Mouse (Mus musculus): ENCODE results near the gene 1700012B07Rik. TPM values are rescaled to one million over a fixed set of nuclear protein-coding genes. Genes with fewer than 3 reads are reported as not detected.

Gene 1700012B07Rik
- polyA plus RNA-seq, 1 experiment from 2014 or later, result 1.2 TPM

DNA sequence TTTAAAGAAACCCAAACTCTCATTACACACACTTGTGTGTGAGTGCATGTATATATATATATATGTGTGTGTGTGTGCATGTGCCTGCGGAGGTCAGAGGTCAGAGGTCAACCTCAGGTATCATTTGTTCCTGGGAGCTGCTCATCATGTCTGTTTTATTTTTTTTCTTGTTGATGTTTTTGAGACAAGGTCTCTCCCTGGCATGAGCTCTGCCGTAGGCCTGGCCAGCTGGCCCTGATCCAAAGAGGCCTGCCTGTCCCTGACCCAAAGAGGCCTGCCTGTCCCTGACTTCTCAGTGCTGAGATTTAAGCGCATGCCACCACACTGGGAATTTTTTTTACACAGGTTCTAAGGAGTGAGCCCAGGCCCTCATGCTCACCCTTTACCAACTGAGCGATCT lies 24.1 kb upstream of the 1700012B07Rik start:
- DNase-seq (ENCODE audit: low spot score), result no peak

DNA sequence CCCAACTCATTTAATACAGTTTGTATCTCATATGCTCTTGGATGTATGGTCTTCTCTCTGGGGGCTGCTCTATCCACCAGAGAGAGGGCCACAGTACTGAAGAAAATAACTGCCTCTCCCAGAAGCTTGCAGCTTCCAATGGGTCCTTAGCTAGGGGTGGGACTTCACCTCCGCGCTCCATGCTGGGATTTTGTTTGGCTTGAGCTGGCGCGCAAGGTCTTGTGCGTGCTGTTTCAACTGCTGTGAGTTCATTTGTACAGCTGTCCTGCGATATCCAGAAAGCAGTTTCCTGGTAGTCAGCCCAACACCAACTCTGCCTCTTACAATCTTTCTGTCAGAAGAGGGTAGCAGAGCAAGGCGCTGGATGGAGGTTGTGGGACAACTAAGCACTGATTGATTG lies 18.5 kb upstream of the 1700012B07Rik start:
- DNase-seq (ENCODE audit: low spot score), result no peak

DNA sequence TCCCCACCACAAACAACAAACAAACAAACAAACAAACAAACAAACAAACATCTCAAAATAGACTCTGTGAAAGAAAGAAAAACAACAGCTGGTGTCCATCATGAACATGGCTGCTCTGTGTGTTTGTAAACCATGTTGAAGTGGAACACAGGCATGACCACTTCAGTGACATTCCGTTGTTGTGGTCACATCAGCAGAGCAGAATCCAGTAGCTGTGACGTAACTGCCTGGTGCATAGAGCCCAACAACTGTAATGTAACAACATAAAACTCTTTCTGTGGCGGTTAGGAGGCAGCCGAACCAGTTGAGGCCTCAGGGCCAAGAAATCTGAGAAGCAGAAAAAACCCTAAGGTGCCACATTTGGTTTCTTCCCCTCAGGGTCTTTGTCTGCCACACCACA lies 17.8 kb upstream of the 1700012B07Rik start:
- DNase-seq (ENCODE audit: low spot score), result no peak

DNA sequence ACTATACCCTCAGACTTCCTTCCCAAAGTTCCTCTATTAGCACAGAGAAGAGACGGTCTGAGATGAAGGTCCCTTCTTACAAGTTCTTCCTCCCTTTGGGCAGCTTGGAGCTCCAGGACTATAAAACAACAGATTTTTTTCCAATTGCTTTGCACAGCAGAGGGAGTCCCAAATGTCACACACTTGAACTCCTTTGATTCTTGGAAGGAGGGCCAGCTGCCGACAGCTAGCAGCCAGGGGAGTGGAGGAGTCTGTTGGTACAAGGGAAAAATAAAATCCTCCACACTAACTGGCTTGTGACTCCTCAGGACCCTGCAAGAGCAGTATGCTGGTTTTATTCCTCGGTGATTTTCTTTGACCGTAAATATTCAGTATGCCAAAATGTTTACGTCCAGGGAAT lies 16.6 kb upstream of the 1700012B07Rik start:
- no peak for DNase-seq (ENCODE audit: low spot score)

DNA sequence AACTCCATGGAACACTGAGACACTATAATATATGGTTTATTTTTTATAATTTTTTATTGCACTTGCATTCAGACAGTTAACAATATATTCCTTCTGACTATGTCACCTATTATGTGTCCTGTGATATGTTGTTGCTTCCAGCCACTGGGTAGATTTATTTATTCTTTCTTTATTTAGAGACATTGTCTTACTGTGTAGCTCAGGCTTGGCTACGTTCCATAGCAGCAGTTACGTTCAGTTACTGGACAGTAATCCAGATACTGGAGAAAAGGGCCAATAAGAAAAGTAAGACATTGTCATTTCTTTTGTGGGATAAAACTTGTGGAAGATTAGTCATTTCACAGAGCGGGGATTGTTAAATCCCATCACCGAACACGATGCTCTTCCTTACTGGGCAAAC lies 2.5 kb upstream of the 1700012B07Rik start:
- no peak for DNase-seq (ENCODE audit: low spot score)

DNA sequence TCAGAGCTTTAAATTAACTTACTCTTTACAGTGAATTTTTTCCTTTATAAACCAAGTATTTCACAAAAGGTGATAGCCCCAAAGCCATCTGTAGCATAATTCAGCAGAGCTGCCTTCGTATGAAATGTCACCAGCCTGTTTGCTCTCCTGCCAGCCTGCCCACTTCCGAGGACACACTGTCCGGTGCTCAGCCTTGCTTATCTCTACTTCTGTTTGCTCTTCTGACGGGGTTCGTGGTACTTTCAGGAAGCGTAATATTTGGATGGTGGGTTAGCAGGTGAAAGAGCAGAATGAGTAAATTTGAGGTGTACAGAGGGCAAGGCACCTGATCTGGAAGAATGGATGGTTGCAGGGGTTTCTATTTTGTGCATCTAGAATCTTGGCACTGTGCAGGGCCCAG lies 5.6 kb downstream of the 1700012B07Rik start:
- DNase-seq (ENCODE audit: low spot score), result no peak

DNA sequence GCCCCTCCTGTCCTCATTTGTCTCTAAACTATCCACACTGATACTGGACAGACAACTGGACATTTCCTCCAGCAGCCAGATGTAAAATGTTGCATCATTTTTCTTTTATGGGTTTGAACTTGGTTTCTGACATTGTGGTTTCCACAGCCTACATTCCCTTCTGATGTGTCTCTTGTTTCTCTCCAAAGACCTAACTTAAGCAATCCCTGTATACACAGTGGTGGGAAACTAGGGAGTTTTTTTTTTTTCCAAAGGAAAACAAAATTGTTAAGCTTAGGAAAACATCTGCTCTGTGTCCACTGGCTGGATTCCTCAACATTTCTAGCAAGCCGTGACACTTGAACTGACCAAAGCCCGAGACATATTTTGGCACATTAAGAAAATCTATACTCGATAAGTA lies 10.4 kb downstream of the 1700012B07Rik start:
- no peak for DNase-seq (ENCODE audit: low spot score)

DNA sequence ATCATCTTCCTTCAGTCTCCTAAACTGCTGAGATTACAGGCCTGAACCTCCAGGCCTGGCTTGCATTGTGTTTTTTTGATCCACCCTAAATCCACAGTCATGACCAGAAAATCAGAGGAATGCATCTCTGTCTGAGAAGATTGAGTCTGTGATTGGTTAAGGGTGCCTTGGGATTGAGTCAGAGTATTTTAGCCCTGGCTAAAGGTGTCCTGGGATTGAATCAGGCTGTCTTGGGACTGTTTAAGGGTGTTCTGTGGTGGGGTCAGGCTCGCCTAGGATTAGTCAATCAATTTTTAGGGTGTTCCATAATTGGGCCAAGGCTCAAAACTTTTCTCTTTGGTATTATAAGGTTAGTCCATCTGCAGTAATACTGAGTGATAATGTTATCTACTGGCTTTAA lies 10.9 kb downstream of the 1700012B07Rik start:
- DNase-seq (ENCODE audit: low spot score), result no peak

DNA sequence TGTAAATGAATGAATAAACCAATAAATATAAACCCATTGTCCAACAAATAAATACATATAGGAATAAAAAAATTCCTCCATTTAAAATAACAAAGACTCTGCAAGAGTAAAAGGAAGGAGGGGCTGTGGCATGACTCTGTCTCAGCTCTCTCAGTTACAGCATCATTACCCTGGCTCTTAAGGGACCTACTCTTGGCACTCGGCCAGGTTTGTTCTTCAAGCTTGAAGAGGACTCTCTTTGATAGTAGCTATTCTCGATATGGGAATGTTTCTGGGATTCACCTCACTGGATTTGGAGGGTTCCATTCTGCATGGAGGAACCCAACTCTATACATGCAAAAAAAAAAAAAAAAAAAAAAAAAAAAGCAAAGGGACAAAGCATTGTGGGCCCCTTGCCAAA lies 16.1 kb downstream of the 1700012B07Rik start:
- DNase-seq (ENCODE audit: low spot score), result no peak

DNA sequence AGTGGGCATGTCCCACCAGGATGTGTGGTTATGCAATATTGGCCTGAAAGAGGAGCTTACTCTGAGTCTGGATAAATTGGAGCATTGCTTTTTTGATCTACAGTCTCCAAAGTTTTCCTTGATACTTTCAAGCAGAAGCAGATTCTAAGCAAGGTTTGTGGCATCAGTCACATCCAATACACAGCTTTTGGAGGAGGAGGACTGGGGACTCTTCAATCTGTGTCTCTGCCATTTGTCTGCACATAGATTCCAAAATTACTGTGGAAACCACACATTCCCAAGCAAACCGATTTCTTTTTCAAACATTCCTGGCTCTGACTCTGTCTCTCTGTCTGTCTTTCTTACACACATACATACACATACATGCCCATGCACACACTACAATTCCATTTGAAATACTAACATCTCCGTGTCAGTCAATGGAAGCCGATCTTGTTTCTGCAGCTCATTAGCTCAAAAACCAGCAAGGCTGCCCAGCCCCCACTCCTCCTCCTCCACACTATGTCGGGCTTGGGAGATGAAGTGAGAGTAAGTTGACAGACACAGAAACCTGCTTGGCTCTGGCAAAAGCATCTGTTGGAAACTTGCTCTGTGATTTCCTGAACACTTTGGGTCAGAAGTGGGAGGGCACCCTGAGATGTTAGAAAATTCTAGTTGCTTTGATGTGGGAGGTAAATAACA lies 18.5 kb downstream of the 1700012B07Rik start:
- DNase-seq (ENCODE audit: low spot score), result no peak

DNA sequence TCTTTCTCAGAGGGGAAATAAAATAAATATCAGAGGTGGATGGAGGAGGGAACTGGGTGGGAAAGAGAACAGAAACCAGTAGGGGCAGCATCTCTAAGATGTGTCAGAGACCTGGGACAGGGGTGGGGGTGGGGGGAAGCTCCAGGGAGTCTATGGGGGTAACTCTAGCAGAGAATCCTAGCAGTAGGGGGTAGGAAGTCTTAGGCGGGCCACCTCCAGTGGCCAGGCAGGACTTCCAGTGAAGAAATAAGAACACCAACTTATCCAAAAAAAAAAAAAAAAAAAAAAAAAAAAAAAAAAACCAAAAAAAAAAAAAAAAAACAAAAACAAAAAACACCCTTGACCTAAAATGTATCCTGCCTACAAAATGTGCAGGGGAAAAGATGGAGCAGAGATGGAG lies 26.3 kb downstream of the 1700012B07Rik start:
- DNase-seq (ENCODE audit: low spot score), result no peak

DNA sequence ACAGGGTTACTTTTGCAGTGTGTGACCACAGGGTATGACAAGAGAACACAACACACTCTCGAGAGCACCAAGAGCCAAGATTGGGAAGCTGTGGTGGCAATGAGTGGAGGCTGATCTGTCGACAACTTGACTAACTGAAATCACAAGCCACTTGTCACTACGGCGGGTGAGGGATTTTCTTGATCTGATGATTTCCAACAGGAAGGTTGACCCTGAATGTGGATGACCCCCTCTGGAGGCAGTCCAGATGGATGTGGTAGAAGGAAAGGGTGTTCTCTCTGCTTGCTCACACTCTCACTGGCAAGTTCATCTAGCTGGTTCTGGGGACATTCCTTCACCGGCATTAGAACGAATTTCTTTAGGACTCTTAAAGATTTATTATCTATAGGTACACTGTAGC lies 30.3 kb downstream of the 1700012B07Rik start:
- DNase-seq (ENCODE audit: low spot score), result no peak

DNA sequence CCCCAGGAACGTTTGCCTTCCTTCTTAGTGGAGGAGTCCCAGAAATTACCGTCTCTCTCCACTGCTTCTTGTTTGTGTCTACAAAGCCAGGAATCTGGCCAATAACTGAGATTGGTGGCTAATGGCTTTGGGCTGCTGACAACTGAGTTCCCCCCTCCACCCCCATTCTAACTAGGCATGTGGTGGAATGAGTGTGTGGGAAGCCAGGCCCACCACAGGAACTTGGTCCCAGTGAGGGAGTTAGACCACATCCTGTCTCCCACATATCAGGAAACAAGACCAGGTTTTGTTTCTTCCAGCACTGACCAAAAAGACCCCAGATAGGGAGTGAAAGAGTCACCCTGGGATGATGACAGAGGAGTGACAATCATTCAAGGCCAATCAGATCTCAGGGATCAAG lies 32.3 kb downstream of the 1700012B07Rik start:
- DNase-seq (ENCODE audit: low spot score), result no peak

DNA sequence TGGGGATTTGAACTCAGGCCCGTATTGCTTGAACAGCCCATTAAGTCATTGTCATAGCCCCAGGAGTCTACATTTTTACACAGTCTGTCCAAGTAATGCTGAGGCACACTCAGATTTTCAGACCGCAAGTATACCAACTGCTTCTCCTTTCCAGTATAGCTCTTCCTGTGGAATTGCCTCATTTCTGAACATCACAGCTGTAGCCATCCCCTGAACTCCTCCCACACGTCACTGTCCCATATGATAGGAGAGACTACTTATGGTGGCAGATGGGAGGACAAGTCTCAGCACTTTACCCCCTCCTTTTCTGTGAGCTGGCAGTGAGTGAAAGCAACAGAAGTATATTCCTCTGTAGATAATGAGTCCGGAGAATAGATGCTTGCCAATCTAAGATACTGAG lies 34.3 kb downstream of the 1700012B07Rik start:
- no peak for DNase-seq (ENCODE audit: low spot score)

DNA sequence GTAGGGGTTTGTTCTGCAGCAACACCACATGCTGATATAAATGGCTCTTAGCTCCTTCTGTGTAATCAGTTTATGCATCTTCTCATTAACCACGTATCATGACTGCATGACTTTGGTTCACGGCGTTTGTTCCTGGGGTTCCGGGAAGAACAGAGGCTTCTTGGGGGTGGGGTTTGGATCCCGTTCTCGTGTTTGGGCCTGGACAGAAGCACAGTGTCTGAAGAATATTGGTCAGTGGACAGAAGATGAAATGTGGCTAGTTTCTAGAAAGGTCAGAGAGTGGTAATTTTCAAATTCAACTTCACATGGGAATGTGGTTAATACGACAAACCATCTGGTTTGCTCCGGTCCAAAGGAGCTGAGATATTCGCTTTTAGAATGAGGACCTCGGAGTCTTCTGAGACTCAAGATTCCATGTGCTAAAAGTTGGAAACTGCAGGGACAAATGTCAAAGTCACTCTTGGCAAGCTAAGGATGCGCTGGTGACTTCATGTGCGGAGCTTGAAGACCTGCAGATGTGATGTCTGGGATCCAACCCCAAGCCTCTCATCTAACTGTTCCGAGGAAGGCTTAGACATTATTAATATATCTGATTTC lies 35.3 kb downstream of the 1700012B07Rik start:
- DNase-seq (ENCODE audit: low spot score), result no peak

DNA sequence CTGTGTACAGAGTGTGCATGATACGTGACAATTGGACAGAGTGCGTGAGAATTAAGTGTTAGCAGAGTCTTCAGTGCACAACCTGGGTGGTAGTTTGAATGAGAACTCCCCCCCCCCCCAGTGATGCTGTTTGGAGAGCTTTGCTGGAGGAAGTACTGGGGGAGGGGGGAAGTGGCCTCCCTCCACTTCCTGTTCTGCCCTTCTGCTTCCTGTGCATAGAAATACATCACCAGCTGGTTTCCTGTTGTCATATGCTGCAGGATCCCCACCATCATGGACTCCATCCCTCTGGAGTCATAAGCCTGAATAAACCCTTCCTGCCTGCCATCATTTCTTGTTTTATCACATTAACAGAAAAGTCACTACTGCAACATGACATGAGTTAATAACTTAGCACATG lies 35.9 kb downstream of the 1700012B07Rik start:
- peak; percentile 33 for DNase-seq (ENCODE audit: low spot score)

DNA sequence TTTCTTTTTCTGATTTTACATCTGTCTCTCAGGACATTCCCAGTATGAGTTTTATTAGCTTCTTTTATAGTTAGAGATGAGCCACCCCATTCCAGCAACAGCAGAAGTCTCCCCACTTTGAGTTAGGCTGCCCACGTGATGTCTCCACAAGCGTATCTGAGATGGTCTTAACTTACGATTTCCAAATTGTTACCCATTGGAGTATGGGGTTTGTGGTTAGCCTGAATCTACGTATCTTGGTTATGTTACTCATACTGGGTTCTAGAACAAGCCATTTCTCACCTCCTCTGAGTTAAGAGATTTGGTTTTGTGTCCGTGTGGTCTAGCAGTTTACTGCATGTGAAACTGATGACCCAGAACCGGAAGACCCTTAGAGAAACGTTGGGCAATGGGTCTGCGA lies 37.6 kb downstream of the 1700012B07Rik start:
- DNase-seq (ENCODE audit: low spot score), result no peak

DNA sequence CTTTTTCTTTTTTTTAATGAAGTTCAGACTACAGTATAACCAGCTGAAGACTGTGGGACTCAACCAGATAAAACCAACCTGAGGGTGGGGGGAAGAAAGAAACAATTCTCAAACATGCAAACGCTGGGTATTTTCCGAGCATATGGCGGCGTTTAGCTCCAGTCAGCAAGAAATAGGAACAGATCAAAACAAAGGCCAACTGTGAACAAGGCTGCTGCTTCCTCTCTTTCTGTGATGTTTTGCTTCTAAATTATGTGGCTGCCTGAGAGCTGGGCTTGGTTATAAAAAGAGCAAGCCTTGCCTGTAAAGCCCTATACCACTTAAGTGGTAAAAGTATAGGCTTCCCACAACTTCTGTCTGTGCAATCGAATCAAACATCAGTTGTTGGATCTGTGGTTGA lies 42.5 kb downstream of the 1700012B07Rik start:
- DNase-seq (ENCODE audit: low spot score), result no peak

DNA sequence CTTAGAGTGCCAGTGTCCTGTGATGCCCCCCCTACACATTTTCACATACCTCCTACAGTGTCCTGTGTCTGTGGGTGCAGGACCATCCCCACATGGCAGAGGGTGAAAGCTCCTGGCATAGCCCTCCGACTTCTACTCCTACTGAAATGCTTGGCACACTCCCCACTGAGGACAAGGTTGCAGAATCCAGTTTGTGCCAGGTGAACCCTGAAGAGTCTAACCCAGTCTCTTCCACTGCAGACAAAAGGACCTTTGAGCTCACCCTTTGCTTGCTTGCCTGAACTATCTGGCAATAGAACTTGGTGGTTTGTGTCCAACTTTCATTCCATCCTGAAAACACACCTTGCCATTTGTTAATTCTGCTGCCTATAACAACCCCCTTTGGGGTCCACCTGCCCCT lies 56.5 kb downstream of the 1700012B07Rik start:
- DNase-seq (ENCODE audit: low spot score), result no peak

DNA sequence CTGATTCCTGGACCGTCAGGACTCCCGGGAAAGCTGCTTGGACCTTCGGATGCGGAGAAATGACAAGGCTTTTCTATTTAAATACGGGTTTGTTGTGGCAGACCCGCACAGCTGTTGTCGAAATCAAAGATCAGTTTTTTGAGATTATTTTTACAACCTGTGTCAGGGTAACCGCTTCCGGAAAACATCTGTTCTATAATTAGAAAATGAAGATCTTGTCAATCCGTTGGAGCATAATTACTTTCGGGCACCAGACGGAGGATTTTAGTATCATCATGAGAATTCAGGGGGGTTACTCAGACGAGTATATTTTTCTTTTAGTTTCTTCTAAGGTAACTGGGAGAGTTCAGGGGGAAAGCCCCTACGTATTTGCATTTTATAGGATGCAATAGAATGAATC lies 57.7 kb downstream of the 1700012B07Rik start:
- peak; percentile 14 for DNase-seq (ENCODE audit: low spot score)

DNA sequence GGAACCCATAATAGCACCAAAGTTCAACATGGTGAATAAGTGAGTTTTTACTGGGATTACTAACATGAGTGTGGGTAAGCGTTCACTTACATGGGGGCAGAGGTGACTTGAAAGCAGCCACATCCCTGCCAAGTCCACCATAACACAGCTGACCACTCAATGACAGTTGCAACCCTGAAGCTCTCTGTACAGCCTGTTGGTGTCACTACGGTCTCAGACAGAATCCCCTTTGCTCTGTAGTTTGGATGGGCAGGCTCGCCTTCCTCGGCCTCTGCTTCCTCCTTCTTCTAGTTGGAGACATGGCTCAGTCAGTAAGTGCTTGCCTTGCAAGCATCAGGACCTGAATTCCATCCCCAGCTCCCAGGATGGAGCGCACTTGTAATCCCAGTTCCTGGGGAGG lies 58.8 kb downstream of the 1700012B07Rik start:
- DNase-seq (ENCODE audit: low spot score), result no peak

DNA sequence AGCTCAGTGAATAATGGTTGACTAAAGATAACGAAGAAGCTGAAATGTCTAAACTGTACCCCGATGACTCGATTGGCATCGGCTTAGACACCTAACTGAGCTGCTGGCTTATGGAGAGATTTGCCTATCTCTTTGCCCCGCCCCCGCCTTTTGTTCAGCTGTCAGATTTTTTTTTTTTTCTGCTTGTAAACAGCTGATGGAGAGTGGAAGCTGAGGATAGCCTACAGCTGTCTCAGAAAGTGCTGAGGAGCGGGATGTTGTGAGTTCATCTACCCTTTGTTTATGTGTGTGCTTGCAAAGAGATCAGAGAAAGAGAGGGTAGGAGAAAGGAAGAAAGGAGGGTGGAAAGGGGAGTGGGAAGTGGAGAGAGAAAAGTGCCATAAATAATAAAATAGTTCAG lies 67.8 kb downstream of the 1700012B07Rik start:
- no peak for DNase-seq (ENCODE audit: low spot score)

DNA sequence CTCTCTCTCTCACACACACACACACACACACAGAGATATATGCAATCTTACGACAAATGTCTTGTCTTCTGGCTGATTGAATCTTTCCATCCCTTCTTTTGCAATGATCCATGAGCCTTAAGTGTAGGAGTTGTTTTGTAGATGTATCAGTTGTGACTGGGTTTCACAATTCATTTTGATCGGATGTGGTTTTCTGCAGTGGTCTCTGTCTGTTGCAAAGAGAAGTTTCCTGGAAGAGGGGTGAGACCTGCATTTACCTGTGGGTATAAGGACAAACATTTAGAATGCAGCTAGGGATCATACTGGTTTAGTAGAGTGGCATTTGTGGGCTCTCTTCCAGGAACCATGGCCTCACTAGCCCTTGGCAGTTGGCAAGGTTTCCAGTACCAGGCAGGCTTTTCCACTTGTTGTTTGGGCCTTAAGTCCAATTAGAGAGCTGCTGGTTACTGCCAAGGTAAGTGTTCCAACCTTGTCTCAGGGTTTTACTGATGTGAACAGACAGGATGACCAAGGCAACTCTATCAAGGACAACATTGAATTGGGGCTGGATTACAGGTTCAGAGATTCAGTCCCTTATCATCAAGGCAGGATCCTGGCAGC lies 69.1 kb downstream of the 1700012B07Rik start:
- DNase-seq (ENCODE audit: low spot score), result no peak

Measured in thymus, postnatal 0 days (tissue).